Mouse (Mus musculus) cortical plate, adult 2 months (tissue): ENCODE measurements around the gene Inpp5b. TPM values are rescaled to one million over a fixed set of nuclear protein-coding genes. Genes with fewer than 3 reads are reported as not detected.

Source experiments
- H3K27ac ChIP-seq: fragments of 200-500 bp; 2 replicates; pipeline ENCODE4 v1.5.1; 2012; ENCODE audit warnings: low read length, control low read depth, inconsistent platforms; ENCODE audit not compliant: insufficient read depth
- H3K4me1 ChIP-seq: fragments of 200-500 bp; 2 replicates; pipeline ENCODE4 v1.6.1; 2011; ENCODE audit warnings: low read length; ENCODE audit not compliant: control insufficient read depth, insufficient read depth
- H3K4me3 ChIP-seq: fragments of 200-500 bp; 2 replicates; pipeline ENCODE4 v1.5.1; 2011; ENCODE audit warnings: mild to moderate bottlenecking, low read length, control low read depth; ENCODE audit not compliant: insufficient read depth
- CTCF ChIP-seq: fragments of 200-500 bp; IDR thresholded peaks from 2 replicates; pipeline ENCODE4 v1.5.1; 2011; ENCODE audit warnings: mild to moderate bottlenecking, control low read depth, low read length; ENCODE audit not compliant: insufficient read depth; ENCODE audit errors: extremely low read depth
- POLR2A ChIP-seq: fragments of 200-500 bp; IDR thresholded peaks from 2 replicates; pipeline ENCODE4 v1.6.1; 2011; ENCODE audit warnings: mild to moderate bottlenecking, low read length, control low read depth; ENCODE audit not compliant: insufficient read depth; ENCODE audit errors: extremely low read depth
- polyA plus RNA-seq: library from polyadenylated mRNA; depleted of rRNA; stranded (reverse); fragments of >200 nt; gene quantifications from 2 replicates; pipeline ENCODE4 v1.2.3, GENCODE M21; 2012; rRNA removed

The Inpp5b gene
- polyA plus RNA-seq, 1 experiment: 73.6 TPM

GRCm38 (mm10) chr4:124825371-124825965 lies 83.8 kb downstream of the Inpp5b start:
- no peak for TF ChIP-seq POLR2A
- TF ChIP-seq CTCF: no peak
- Histone ChIP-seq H3K4me3 (no peak overlapping the region), H3K4me1 (no peaks in the 10 kb centered on the region), H3K27ac (no peak overlapping the region)

DNA sequence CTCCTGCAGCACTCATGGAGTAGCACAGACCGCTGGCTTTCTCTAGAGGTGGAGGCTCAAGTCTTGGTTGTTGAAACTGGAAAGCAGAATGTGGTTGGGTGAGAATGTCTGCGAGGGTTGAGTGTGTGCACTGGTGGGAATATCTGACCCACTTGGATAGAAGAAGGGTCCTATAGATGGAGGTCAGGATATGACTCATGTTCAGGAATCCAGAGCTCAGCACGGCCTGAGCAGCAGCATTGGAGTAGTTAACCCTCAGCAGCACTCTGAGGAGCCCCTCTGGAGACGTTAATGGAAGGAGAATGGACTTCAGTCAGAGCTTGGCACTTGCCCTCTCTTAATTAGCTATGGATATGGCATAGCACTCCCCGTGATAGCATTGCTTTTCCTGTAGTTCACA lies 88.0 kb downstream of the Inpp5b start:
- Histone ChIP-seq H3K4me3 (no peak overlapping the region), H3K27ac (no peak overlapping the region), H3K4me1 (no peaks in the 10 kb centered on the region)
- no peak for TF ChIP-seq CTCF
- no peak for TF ChIP-seq POLR2A

- Histone ChIP-seq H3K27ac (no peak overlapping the region), H3K4me1 (no peaks in the 10 kb centered on the region), H3K4me3 (no peak overlapping the region)
- no peak for TF ChIP-seq CTCF
- TF ChIP-seq POLR2A: no peak
Measured at GRCm38 (mm10) chr4:124832796-124833195, 91.1 kb downstream of the Inpp5b start.

DNA sequence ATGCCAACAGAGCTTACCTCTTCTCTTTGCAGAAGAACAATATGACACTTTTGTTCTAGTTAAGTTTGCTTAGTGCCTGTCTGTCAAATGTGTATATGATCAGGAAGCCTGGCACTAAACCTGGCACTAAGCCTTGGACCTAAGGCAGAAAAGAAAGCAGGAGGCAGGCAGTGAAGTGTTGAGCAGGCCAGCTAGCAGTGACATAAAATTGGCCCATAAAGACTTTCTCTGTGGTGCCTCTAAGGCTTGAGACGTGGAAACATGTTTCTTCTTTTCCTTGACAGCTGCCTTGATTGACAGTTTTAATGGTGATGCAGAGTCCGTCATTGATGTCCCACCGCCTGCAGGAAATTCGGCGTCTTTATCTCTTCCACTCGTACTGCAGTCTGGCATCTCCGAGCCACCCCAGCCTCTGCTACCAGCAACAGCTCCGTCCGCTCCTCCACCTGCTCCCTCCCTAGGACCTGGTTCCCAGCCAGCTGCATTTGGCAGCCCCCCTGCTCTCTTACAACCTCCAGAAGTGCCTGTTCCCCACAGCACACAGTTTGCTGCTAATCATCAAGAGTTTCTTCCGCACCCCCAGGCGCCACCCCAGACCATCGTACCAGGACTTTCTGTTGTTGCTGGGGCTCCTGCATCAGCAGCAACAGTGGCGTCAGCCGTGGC lies 96.5 kb downstream of the Inpp5b start:
- TF ChIP-seq POLR2A: no peak
- Histone ChIP-seq H3K4me1 (no peaks in the 10 kb centered on the region), H3K27ac (no peak overlapping the region), H3K4me3 (no peak overlapping the region)

- Histone ChIP-seq H3K27ac (no peak overlapping the region), H3K4me1 (no peaks in the 10 kb centered on the region), H3K4me3 (no peak overlapping the region)
- TF ChIP-seq POLR2A: no peak
- no peak for TF ChIP-seq CTCF
Measured at GRCm38 (mm10) chr4:124840998-124841397, 99.3 kb downstream of the Inpp5b start.

- Histone ChIP-seq H3K27ac (no peak overlapping the region), H3K4me3 (no peak overlapping the region), H3K4me1 (no peaks in the 10 kb centered on the region; the same call in 1 of the 2 replicates)
- TF ChIP-seq POLR2A (no peak), CTCF (peak; percentile 66)
Measured at GRCm38 (mm10) chr4:124843493-124843892, 101.8 kb downstream of the Inpp5b start.

- TF ChIP-seq POLR2A (no peak), CTCF (peak; percentile 70)
- H3K4me3 ChIP-seq: no peak overlapping the region
- H3K4me1 ChIP-seq: no peaks in the 10 kb centered on the region; the same call in 1 of the 2 replicates
- H3K27ac ChIP-seq: no peak overlapping the region
Measured at GRCm38 (mm10) chr4:124847573-124847972, 105.9 kb downstream of the Inpp5b start.

GRCm38 (mm10) chr4:124849631-124850260 lies 108.1 kb downstream of the Inpp5b start:
- TF ChIP-seq POLR2A: no peak
- TF ChIP-seq CTCF: no peak
- Histone ChIP-seq H3K4me1 (no peaks in the 10 kb centered on the region; the same call in 1 of the 2 replicates), H3K4me3 (peak overlapping the region; percentile 67), H3K27ac (peak overlapping the region; percentile 91)

- Histone ChIP-seq H3K4me1 (no peaks in the 10 kb centered on the region; the same call in 1 of the 2 replicates), H3K4me3 (peak within 1 kb of the TSS; percentile 67), H3K27ac (peak within 1 kb of the TSS; percentile 91)
- TF ChIP-seq CTCF (no peak), POLR2A (peak; percentile 59; the same call in 1 of the 2 replicates)
Measured at GRCm38 (mm10) chr4:124850261-124850913, 108.7 kb downstream of the Inpp5b start, which contains the start of gene Yrdc. TSS of gene Yrdc (plus strand) at chr4:124850679.

Other genes starting within 250 kb of the Inpp5b start
- 0.25 and 0.44 TPM in 2 replicates for gene 3100002H09Rik, start 131.0 kb upstream of the Inpp5b start, polyA plus RNA-seq
- 13.8 and 15.8 TPM in 2 replicates for gene Pou3f1, start 85.0 kb upstream of the Inpp5b start, polyA plus RNA-seq
- gene Utp11, start 48.2 kb upstream of the Inpp5b start, polyA plus RNA-seq: 18.6 and 19.3 TPM in 2 replicates
- 1.8 and 2.4 TPM in 2 replicates for gene Fhl3, start 41.1 kb upstream of the Inpp5b start, polyA plus RNA-seq
- gene Sf3a3, start 27.1 kb upstream of the Inpp5b start, polyA plus RNA-seq: 33.9 and 35.4 TPM in 2 replicates
- gene Mtf1, start 60.3 kb downstream of the Inpp5b start, polyA plus RNA-seq: 13.2 and 14.5 TPM in 2 replicates
- gene Yrdc, start 108.8 kb downstream of the Inpp5b start, polyA plus RNA-seq: 41.5 and 42.0 TPM in 2 replicates
- 95.8 and 103 TPM in 2 replicates for gene 1110065P20Rik, start 109.3 kb downstream of the Inpp5b start, polyA plus RNA-seq
- 52.7 and 53.7 TPM in 2 replicates for gene Maneal, start 120.3 kb downstream of the Inpp5b start, polyA plus RNA-seq
- 56.6 and 58.0 TPM in 2 replicates for gene Epha10, start 139.0 kb downstream of the Inpp5b start, polyA plus RNA-seq
- 17.5 and 19.6 TPM in 2 replicates for gene 9930104L06Rik, start 195.2 kb downstream of the Inpp5b start, polyA plus RNA-seq
- gene Cdca8, start 197.5 kb downstream of the Inpp5b start, polyA plus RNA-seq: 1.8 and 2.4 TPM in 2 replicates
- 22.8 and 23.5 TPM in 2 replicates for gene Rspo1, start 244.6 kb downstream of the Inpp5b start, polyA plus RNA-seq